Mouse (Mus musculus) limb, embryonic 14.5 days (tissue): ENCODE measurements around the gene Myo19. TPM values are rescaled to one million over a fixed set of nuclear protein-coding genes. Genes with fewer than 3 reads are reported as not detected.

Experiments
- ATAC-seq: fragments of 200-750 bp; cut with Nextera tagmentation; 2 replicates; pipeline ENCODE4 v1.8.0; 2017; ENCODE audit warnings: low read depth, moderate number of reproducible peaks, moderate TSS enrichment; ENCODE audit not compliant: low FRiP score
- DNase-seq: peaks from one replicate; pipeline ENCODE4 v3.0.0-alpha.2; 2015; ENCODE audit warnings: low spot score
- H3K27ac ChIP-seq: fragments of 300-500 bp; sonication (generic); replicated peaks from 2 replicates; pipeline ENCODE4 v1.5.1; 2014; ENCODE audit warnings: low read depth, mild to moderate bottlenecking, low read length, moderate library complexity, mixed read lengths
- H3K27me3 ChIP-seq: fragments of 300-500 bp; sonication (generic); 2 replicates; pipeline ENCODE4 v1.6.1; 2014; ENCODE audit warnings: low read length, mixed read lengths; ENCODE audit not compliant: control insufficient read depth, insufficient read depth
- H3K36me3 ChIP-seq: fragments of 300-500 bp; sonication (generic); 2 replicates; pipeline ENCODE4 v1.6.1; 2014; ENCODE audit warnings: mild to moderate bottlenecking, low read length, moderate library complexity, mixed read lengths; ENCODE audit not compliant: control insufficient read depth, insufficient read depth
- H3K4me1 ChIP-seq: fragments of 300-500 bp; sonication (generic); 2 replicates; pipeline ENCODE4 v1.6.1; 2014; ENCODE audit warnings: antibody characterized with exemption, low read length, mixed read lengths; ENCODE audit not compliant: control insufficient read depth, insufficient read depth
- H3K4me2 ChIP-seq: fragments of 300-500 bp; sonication (generic); replicated peaks from 2 replicates; pipeline ENCODE4 v1.6.1; 2014; ENCODE audit warnings: low read depth, mild to moderate bottlenecking, low read length, moderate library complexity; ENCODE audit not compliant: severe bottlenecking
- H3K4me3 ChIP-seq: fragments of 300-500 bp; sonication (generic); replicated peaks from 2 replicates; pipeline ENCODE4 v1.5.1; 2014; ENCODE audit warnings: low read length
- H3K9ac ChIP-seq: fragments of 300-500 bp; sonication (generic); 2 replicates; pipeline ENCODE4 v1.6.1; 2014; ENCODE audit warnings: mild to moderate bottlenecking, low read depth, low read length, moderate library complexity; ENCODE audit not compliant: severe bottlenecking
- H3K9me3 ChIP-seq: fragments of 300-500 bp; sonication (generic); 2 replicates; pipeline ENCODE4 v1.6.1; 2016; ENCODE audit warnings: low read length; ENCODE audit not compliant: control insufficient read depth
- POLR2A ChIP-seq: fragments of 200-500 bp; IDR thresholded peaks from 2 replicates; pipeline ENCODE4 v1.8.0; 2012; ENCODE audit warnings: inconsistent platforms, mild to moderate bottlenecking, moderate library complexity, borderline replicate concordance; ENCODE audit not compliant: insufficient read depth, insufficient read length; ENCODE audit errors: extremely low read depth
- WGBS: fragments of 180-500 bp; shearing (Covaris S2); extraction: QIAGEN DNeasy Blood & Tissue Kit; methylation state at CpG from one replicate; pipeline ENCODE4 v1.1.7; 2014; 5-methylcytosine and 5-hydroxymethylcytosine counted together
- microRNA-seq: library from miRNA; unstranded; fragments of <30 nt; microRNA quantifications from one replicate; pipeline ENCODE4, GENCODE M21; 2016
- polyA plus RNA-seq, 2 experiments: library from polyadenylated mRNA; depleted of rRNA in 1 of 2; stranded (reverse) in 1 of 2; unstranded in 1 of 2; fragments of >200 nt; fragmentation: Nextera tagmentation in 1 of 2; extraction: Ambion mirVana in 1 of 2; gene quantifications; 2 replicates each; pipeline versions ENCODE4 v1.2.1 to v1.2.3; 2012 to 2014

Gene Myo19
- polyA plus RNA-seq, 2 experiments = 11.0 to 29.2 TPM

GRCm38 (mm10) chr11:84960780-84961179 lies 80.8 kb downstream of the Myo19 start:
- Histone ChIP-seq H3K4me2 (no peak overlapping the region), H3K27ac (no peak overlapping the region), H3K9me3 (no peaks in the 10 kb centered on the region), H3K27me3 (peaks cover 40% of the 10 kb centered on the region), H3K4me1 (0 out of 2 replicates have a peak, but pooled peaks cover 8% of the 10 kb centered on the region), H3K4me3 (no peak overlapping the region), H3K9ac (no peak overlapping the region), H3K36me3 (no peaks in the 10 kb centered on the region)
- ATAC-seq (no peak), DNase-seq (no peak)
- no peak for TF ChIP-seq POLR2A
- WGBS = 74% methylated on average over 6 of the region's 6 CpGs

Small RNA genes within 50 kb of the gene (microRNA-seq; reads per million reads assigned to microRNA genes)
- gene Gm23564 = not detected

Other genes with a start within 250 kb of the Myo19 start
- 10.9 and 11.8 TPM in 2 replicates for gene Mrm1, start 60.6 kb upstream of the Myo19 start, polyA plus RNA-seq (2012; rRNA removed)
- gene Mrm1, start 60.6 kb upstream of the Myo19 start, polyA plus RNA-seq (2014; fragmentation: Nextera tagmentation; extraction: Ambion mirVana) = 10.6 and 11.8 TPM in 2 replicates
- 22.6 and 29.7 TPM in 2 replicates for gene Dhrs11, start 51.2 kb upstream of the Myo19 start, polyA plus RNA-seq (2012; rRNA removed)
- gene Dhrs11, start 51.2 kb upstream of the Myo19 start, polyA plus RNA-seq (2014; fragmentation: Nextera tagmentation; extraction: Ambion mirVana) = 11.5 and 16.2 TPM in 2 replicates
- 86.7 and 105 TPM in 2 replicates for gene Ggnbp2, start 9.3 kb upstream of the Myo19 start, polyA plus RNA-seq (2012; rRNA removed)
- gene Ggnbp2, start 9.3 kb upstream of the Myo19 start, polyA plus RNA-seq (2014; fragmentation: Nextera tagmentation; extraction: Ambion mirVana) = 67.3 and 69.9 TPM in 2 replicates
- 4.9 and 5.8 TPM in 2 replicates for gene Pigw, start 137 bp downstream of the Myo19 start, polyA plus RNA-seq (2012; rRNA removed)
- 2.4 and 3.6 TPM in 2 replicates for gene Pigw, start 137 bp downstream of the Myo19 start, polyA plus RNA-seq (2014; fragmentation: Nextera tagmentation; extraction: Ambion mirVana)
- 35.0 and 37.2 TPM in 2 replicates for gene Znhit3, start 36.2 kb downstream of the Myo19 start, polyA plus RNA-seq (2012; rRNA removed)
- 55.1 and 60.7 TPM in 2 replicates for gene Znhit3, start 36.2 kb downstream of the Myo19 start, polyA plus RNA-seq (2014; fragmentation: Nextera tagmentation; extraction: Ambion mirVana)
- 0.20 and 0.88 TPM in 2 replicates for gene Car4, start 77.6 kb downstream of the Myo19 start, polyA plus RNA-seq (2012; rRNA removed)
- 0.15 TPM in 1 of 2 replicates, not detected in the other for gene Car4, start 77.6 kb downstream of the Myo19 start, polyA plus RNA-seq (2014; fragmentation: Nextera tagmentation; extraction: Ambion mirVana)